Mouse (Mus musculus) G1E (cell line): Measurements from ENCODE around the gene B3gnt3.

Experiments
- CTCF ChIP-seq: IDR thresholded peaks from 2 replicates; pipeline ENCODE4 v1.5.1; 2012; ENCODE audit warnings: low read depth, low read length, inconsistent platforms, mixed read lengths
- GATA1 ChIP-seq: IDR thresholded peaks from 2 replicates; pipeline ENCODE4 v1.6.1; 2012; ENCODE audit warnings: borderline replicate concordance, low read length, inconsistent platforms, mixed read lengths
- TAL1 ChIP-seq: conservative IDR thresholded peaks from 2 replicates; pipeline ENCODE4 v1.6.1; 2012; ENCODE audit warnings: low read depth, low read length, inconsistent platforms, mixed read lengths

DNA sequence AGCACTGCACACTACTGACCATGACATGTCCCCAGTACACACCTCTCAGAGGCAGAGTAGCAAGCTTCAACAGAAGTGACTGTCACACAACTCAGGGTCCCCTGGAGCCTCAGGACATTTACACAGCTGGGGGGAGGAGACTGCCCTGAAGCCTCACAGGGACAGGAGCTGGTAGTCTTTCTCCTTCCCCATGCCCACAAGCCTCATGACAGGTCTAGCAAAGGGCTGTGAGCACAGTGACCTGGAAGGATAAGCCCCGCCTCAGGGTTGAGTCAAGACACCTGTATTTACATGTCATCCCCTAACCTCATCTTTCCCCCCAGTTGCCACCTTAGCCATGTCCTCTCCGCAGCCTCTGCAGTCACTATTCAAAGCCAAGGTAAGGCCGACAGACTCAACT is 39.6 kb upstream of the B3gnt3 start:
- TF ChIP-seq CTCF (no peak), TAL1 (no peak), GATA1 (no peak)
